Mouse (Mus musculus) ES-E14 (cell line): ENCODE measurements around the gene Fer.

Experiments used
- HCFC1 ChIP-seq: IDR thresholded peaks from 2 replicates; pipeline ENCODE4 v1.6.1; 2012; ENCODE audit warnings: low read length, inconsistent platforms, borderline replicate concordance; ENCODE audit not compliant: insufficient read depth
- ZNF384 ChIP-seq: IDR thresholded peaks from 2 replicates; pipeline ENCODE4 v1.6.1; 2012; ENCODE audit warnings: low read depth, low read length, inconsistent platforms

DNA sequence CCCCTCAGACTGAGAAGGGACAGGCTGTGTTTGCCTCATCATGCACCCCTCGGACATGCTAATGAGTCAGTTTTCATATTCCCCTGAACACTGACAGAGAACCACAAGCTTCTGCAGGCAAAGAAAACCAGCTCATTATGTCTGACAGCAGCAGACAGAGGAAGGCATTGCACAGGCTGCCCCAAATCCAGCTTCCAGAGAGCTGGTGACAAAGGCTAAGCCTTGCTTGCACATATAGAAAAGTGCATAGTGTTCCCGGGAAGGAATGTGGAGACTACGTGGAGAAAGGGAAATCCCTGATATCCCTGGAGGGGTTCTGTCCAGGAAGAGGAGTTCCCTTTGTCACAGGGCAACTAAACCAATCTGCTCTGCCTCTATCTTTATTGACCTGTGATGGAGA, 318.4 kb downstream of the Fer start:
- TF ChIP-seq HCFC1, result no peak
- TF ChIP-seq ZNF384, result no peak
